Mouse (Mus musculus) myocyte (in vitro differentiated cells): ENCODE results near the gene Celf3. TPM values are rescaled to one million over a fixed set of nuclear protein-coding genes. Genes with fewer than 3 reads are reported as not detected.
A peak's percentile ranks its signal among the peaks of the same experiment; 100 is the strongest.

Experiments
- H3K27me3 ChIP-seq: one replicate; pipeline ENCODE4 v1.6.1; 2011; ENCODE audit not compliant: control insufficient read depth, insufficient read depth, insufficient read length
- H3K36me3 ChIP-seq: one replicate; pipeline ENCODE4 v1.6.1; 2011; ENCODE audit not compliant: control insufficient read depth, insufficient read depth
- H3K4me2 ChIP-seq: one replicate; pipeline ENCODE4 v1.6.1; 2011; ENCODE audit warnings: low read depth, control low read depth
- H3K4me3 ChIP-seq: one replicate; pipeline ENCODE4 v1.5.1; 2011; ENCODE audit warnings: mild to moderate bottlenecking, control low read depth, moderate library complexity
- H3K79me2 ChIP-seq: one replicate; pipeline ENCODE4 v1.6.1; 2011; ENCODE audit not compliant: control insufficient read depth, insufficient read depth
- H3ac ChIP-seq: one replicate; pipeline ENCODE4 v1.6.1; 2011; ENCODE audit not compliant: control insufficient read depth, insufficient read length
- CEBPB ChIP-seq: IDR thresholded peaks from 2 replicates; pipeline ENCODE4 v1.6.1; 2011; ENCODE audit warnings: mild to moderate bottlenecking, moderate library complexity; ENCODE audit not compliant: poor library complexity, insufficient read depth, severe bottlenecking
- E2F4 ChIP-seq: IDR thresholded peaks from one replicate; pipeline ENCODE4 v1.6.1; 2011; ENCODE audit warnings: mild to moderate bottlenecking, control low read depth, moderate library complexity; ENCODE audit not compliant: insufficient read depth
- MAX ChIP-seq: IDR thresholded peaks from one replicate; pipeline ENCODE4 v1.6.1; 2011; ENCODE audit warnings: low read depth, mild to moderate bottlenecking, control low read depth
- MYOD1 ChIP-seq, 3 experiments: IDR thresholded peaks; one replicate each; pipeline ENCODE4 v1.6.1; 2011; ENCODE audit warnings: control low read depth in 2 of 3, low read depth in 2 of 3, mild to moderate bottlenecking in 2 of 3, moderate library complexity in 1 of 3; ENCODE audit not compliant: insufficient read length in 2 of 3, control insufficient read depth in 1 of 3
- MYOG ChIP-seq, 3 experiments: IDR thresholded peaks; one replicate each; pipeline ENCODE4 v1.6.1; 2011; ENCODE audit warnings: control low read depth in 2 of 3, low read depth in 2 of 3, mild to moderate bottlenecking in 2 of 3; ENCODE audit not compliant: insufficient read length in 2 of 3, control insufficient read depth in 1 of 3, insufficient read depth in 1 of 3
- POLR2A ChIP-seq: IDR thresholded peaks from one replicate; pipeline ENCODE4 v1.6.1; 2011; ENCODE audit warnings: low read depth, mild to moderate bottlenecking, control low read depth, moderate library complexity; ENCODE audit not compliant: insufficient read length
- POLR2AphosphoS2 ChIP-seq: IDR thresholded peaks from one replicate; pipeline ENCODE4 v1.6.1; 2011; ENCODE audit warnings: low read depth, control low read depth; ENCODE audit not compliant: insufficient read length
- REST ChIP-seq: IDR thresholded peaks from one replicate; pipeline ENCODE4 v1.6.1; 2011; ENCODE audit warnings: mild to moderate bottlenecking, control low read depth, moderate library complexity; ENCODE audit not compliant: insufficient read depth, insufficient read length
- SRF ChIP-seq: IDR thresholded peaks from one replicate; pipeline ENCODE4 v1.6.1; 2011; ENCODE audit warnings: low read depth; ENCODE audit not compliant: control insufficient read depth, insufficient read length
- TCF12 ChIP-seq: IDR thresholded peaks from one replicate; pipeline ENCODE4 v1.6.1; 2011; ENCODE audit warnings: mild to moderate bottlenecking, control low read depth; ENCODE audit not compliant: poor library complexity, insufficient read depth, severe bottlenecking
- TCF3 ChIP-seq: IDR thresholded peaks from one replicate; pipeline ENCODE4 v1.6.1; 2011; ENCODE audit warnings: low read depth, control low read depth; ENCODE audit not compliant: insufficient read length
- USF1 ChIP-seq: IDR thresholded peaks from one replicate; pipeline ENCODE4 v1.6.1; 2011; ENCODE audit warnings: low read depth, mild to moderate bottlenecking, control low read depth, moderate library complexity
- polyA plus RNA-seq: library from polyadenylated mRNA; unstranded; fragments of >200 nt; fragmentation: generic; extraction: Trizol; gene quantifications from one replicate; pipeline ENCODE4 v1.2.1, GENCODE M21; 2012; ENCODE audit warnings: missing spikeins

Gene Celf3
- polyA plus RNA-seq, 1 experiment = 0.11 TPM

GRCm38 (mm10) chr3:94442951-94443596 lies 35.0 kb upstream of the Celf3 start, which contains the start of gene Mrpl9:
TSS of gene Mrpl9 (plus strand) at chr3:94443318.
- Histone ChIP-seq H3K27me3 (no peaks in the 10 kb centered on the region), H3K4me2 (peak within 1 kb of the TSS; percentile 90)

GRCm38 (mm10) chr3:94443597-94443964 lies 34.5 kb upstream of the Celf3 start, which contains the start of gene Oaz3:
TSS of gene Oaz3 (minus strand) at chr3:94443915.
- Histone ChIP-seq H3K4me3 (peak within 1 kb of the TSS; percentile 90), H3ac (peak within 1 kb of the TSS; percentile 53), H3K79me2 (peaks cover 8% of the 10 kb centered on the region), H3K27me3 (no peaks in the 10 kb centered on the region), H3K36me3 (peaks cover 20% of the 10 kb centered on the region), H3K4me2 (peak within 1 kb of the TSS; percentile 90)
- no peak for TF ChIP-seq POLR2AphosphoS2
- no peak for TF ChIP-seq REST
- no peak for TF ChIP-seq CEBPB
- no peak for TF ChIP-seq MYOD1 (IDR thresholded peaks at IDR 0.05; ENCODE audit: control insufficient read depth in 1 of 3, insufficient read length in 2 of 3, low read depth in 2 of 3)
- no peak for TF ChIP-seq USF1
- no peak for TF ChIP-seq SRF
- no peak for TF ChIP-seq POLR2A
- no peak for TF ChIP-seq E2F4
- no peak for TF ChIP-seq MAX
- no peak for TF ChIP-seq TCF3
- TF ChIP-seq MYOG (IDR thresholded peaks at IDR 0.05; ENCODE audit: control insufficient read depth in 1 of 3, insufficient read depth in 1 of 3, insufficient read length in 2 of 3, low read depth in 2 of 3) = no peak
- no peak for TF ChIP-seq TCF12

More at GRCm38 (mm10) chr3:94442951-94443596, 35.0 kb upstream of the Celf3 start, which contains the start of gene Mrpl9:
- TF ChIP-seq MYOD1 (IDR thresholded peaks at IDR 0.05; ENCODE audit: control insufficient read depth in 1 of 3, insufficient read length in 2 of 3, low read depth in 2 of 3) (peak in 2 of 3 experiments; percentile 24 to 65), TCF3 (no peak), MAX (peak; percentile 38), POLR2AphosphoS2 (peak; percentile 85), E2F4 (no peak), USF1 (no peak), MYOG (IDR thresholded peaks at IDR 0.05; ENCODE audit: control insufficient read depth in 1 of 3, insufficient read depth in 1 of 3, insufficient read length in 2 of 3, low read depth in 2 of 3) (peak in 2 of 3 experiments; percentile 51 to 62), TCF12 (no peak), CEBPB (no peak), SRF (peak; percentile 21), POLR2A (peak; percentile 90)
- H3K79me2 ChIP-seq = peaks cover 8% of the 10 kb centered on the region
- H3K36me3 ChIP-seq = peaks cover 15% of the 10 kb centered on the region
- H3K4me3 ChIP-seq = peak within 1 kb of the TSS; percentile 90
- peak within 1 kb of the TSS; percentile 53 for H3ac ChIP-seq

- Histone ChIP-seq H3ac (no peak overlapping the region), H3K27me3 (no peaks in the 10 kb centered on the region), H3K79me2 (no peaks in the 10 kb centered on the region), H3K4me2 (no peak overlapping the region), H3K36me3 (peaks cover 23% of the 10 kb centered on the region), H3K4me3 (no peak overlapping the region)
- TF ChIP-seq CEBPB = no peak
- TF ChIP-seq E2F4 = no peak
- no peak for TF ChIP-seq USF1
- no peak for TF ChIP-seq MAX
- no peak for TF ChIP-seq MYOD1 (IDR thresholded peaks at IDR 0.05; ENCODE audit: control insufficient read depth in 1 of 3, insufficient read length in 2 of 3, low read depth in 2 of 3)
- TF ChIP-seq REST = no peak
- TF ChIP-seq TCF3 = no peak
- no peak for TF ChIP-seq SRF
- no peak for TF ChIP-seq MYOG (IDR thresholded peaks at IDR 0.05; ENCODE audit: control insufficient read depth in 1 of 3, insufficient read depth in 1 of 3, insufficient read length in 2 of 3, low read depth in 2 of 3)
These were observed 28.7 kb upstream of the Celf3 start for GRCm38 (mm10) chr3:94449377-94449776.

GRCm38 (mm10) chr3:94456529-94457000 lies 21.5 kb upstream of the Celf3 start:
- Histone ChIP-seq H3ac (no peak overlapping the region), H3K36me3 (no peaks in the 10 kb centered on the region), H3K4me2 (peak overlapping the region; percentile 57), H3K4me3 (no peak overlapping the region), H3K79me2 (no peaks in the 10 kb centered on the region), H3K27me3 (no peaks in the 10 kb centered on the region)
- TF ChIP-seq USF1 = no peak
- TF ChIP-seq POLR2A = no peak
- no peak for TF ChIP-seq REST
- TF ChIP-seq MYOG (IDR thresholded peaks at IDR 0.05; ENCODE audit: control insufficient read depth in 1 of 3, insufficient read depth in 1 of 3, insufficient read length in 2 of 3, low read depth in 2 of 3) = no peak
- no peak for TF ChIP-seq E2F4
- TF ChIP-seq MAX = no peak
- TF ChIP-seq TCF12 = no peak
- no peak for TF ChIP-seq TCF3
- no peak for TF ChIP-seq MYOD1 (IDR thresholded peaks at IDR 0.05; ENCODE audit: control insufficient read depth in 1 of 3, insufficient read length in 2 of 3, low read depth in 2 of 3)
- no peak for TF ChIP-seq CEBPB
- no peak for TF ChIP-seq POLR2AphosphoS2
- no peak for TF ChIP-seq SRF
